ENCODE assay signal across 8 mouse cellular contexts in the genomic region with DNA sequence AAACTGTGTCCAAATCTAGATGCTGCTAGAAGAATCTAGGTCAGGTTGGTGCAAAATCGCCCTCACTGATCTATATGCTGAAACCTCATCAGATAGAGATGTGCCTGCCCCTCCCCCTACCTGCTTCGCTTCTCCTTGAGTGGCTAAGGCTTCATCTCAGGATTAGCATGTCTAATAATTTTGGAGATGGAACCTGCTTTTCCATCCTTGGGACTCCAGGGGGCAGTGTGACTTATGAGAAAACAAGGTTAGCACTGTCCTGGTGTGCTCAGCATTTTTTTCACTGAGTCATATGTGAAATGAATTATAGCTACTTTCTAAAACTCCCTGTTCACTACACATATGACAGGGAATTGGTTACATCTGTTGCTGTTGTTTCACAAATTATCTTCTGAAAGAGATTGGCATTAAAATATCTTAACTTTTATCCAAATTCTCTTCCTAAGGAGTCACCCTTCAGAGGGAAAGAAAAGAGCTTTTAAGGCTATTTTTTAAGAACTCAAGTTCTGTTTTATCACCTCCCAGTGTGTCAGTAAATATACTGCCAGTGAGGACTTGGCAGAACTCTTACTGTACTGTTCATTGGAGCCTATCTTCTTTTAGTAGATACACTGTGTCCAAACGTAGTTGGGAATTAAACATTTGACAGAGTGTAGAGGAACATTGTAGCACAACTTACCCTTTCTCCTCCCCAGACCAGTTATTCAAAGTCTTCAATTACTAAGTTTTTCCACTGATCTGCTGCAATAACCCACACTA.
DNase-seq lines count a peak whose midpoint lies in the region; ATAC-seq and TF ChIP-seq lines count a peak whose summit lies in the region.

No protein-coding gene starts in this region.

- no peak overlapping the region for H3K4me3 ChIP-seq in E14TG2a.4 (replicated peaks; ENCODE audit: low read length)
- no peak overlapping the region for H3K4me3 ChIP-seq in heart, embryonic 15.5 days
- H3K4me3 ChIP-seq in kidney, postnatal 0 days (replicated peaks; ENCODE audit: low read depth, low read length): no peak overlapping the region
- H3K4me3 ChIP-seq in limb, embryonic 14.5 days (replicated peaks; ENCODE audit: low read length): no peak overlapping the region

- H3K27me3 ChIP-seq in E14TG2a.4 (ENCODE audit: insufficient read depth, low read length): no peaks in the 10 kb centered on the region
- no peaks in the 10 kb centered on the region for H3K27me3 ChIP-seq in heart, embryonic 15.5 days
- H3K27me3 ChIP-seq in kidney, postnatal 0 days (ENCODE audit: insufficient read depth, low read length): no peaks in the 10 kb centered on the region
- no peaks in the 10 kb centered on the region for H3K27me3 ChIP-seq in limb, embryonic 14.5 days (ENCODE audit: control insufficient read depth, insufficient read depth, low read length)

- peak; percentile 51 to 85 for DNase-seq in adrenal gland, adult (ENCODE audit: inconsistent age in 2 of 2, low spot score in 1 of 2)
- peak; percentile 68 for DNase-seq in embryo, embryonic 11 days
- peak; percentile 67 for DNase-seq in kidney, postnatal 0 days (ENCODE audit: low spot score)
- peak; percentile 30 for DNase-seq in limb, embryonic 14.5 days (ENCODE audit: low spot score)
- DNase-seq in right cerebral cortex, adult 2 months (ENCODE audit: low spot score in 2 of 2): peak; percentile 65 to 66
- no peak for DNase-seq in B cell, adult 2 months

- WGBS in heart, embryonic 15.5 days: 31% methylated on average over 3 of the region's 3 CpGs
- WGBS in kidney, postnatal 0 days: 43% methylated on average over 3 of the region's 3 CpGs
- WGBS in limb, embryonic 14.5 days: 42% methylated on average over 3 of the region's 3 CpGs

- H3K4me2 ChIP-seq in heart, embryonic 15.5 days: no peak overlapping the region
- H3K4me2 ChIP-seq in kidney, postnatal 0 days (ENCODE audit: low read length): no peak overlapping the region
- H3K4me2 ChIP-seq in limb, embryonic 14.5 days (replicated peaks; ENCODE audit: low read depth, low read length, severe bottlenecking): no peak overlapping the region

- peak overlapping the region; percentile 20; the same call in 1 of the 2 replicates for H3K27ac ChIP-seq in heart, embryonic 15.5 days
- no peak overlapping the region for H3K27ac ChIP-seq in kidney, postnatal 0 days
- H3K27ac ChIP-seq in limb, embryonic 14.5 days (replicated peaks; ENCODE audit: low read depth, low read length): no peak overlapping the region

- H3K9ac ChIP-seq in heart, embryonic 15.5 days: no peak overlapping the region
- no peak overlapping the region for H3K9ac ChIP-seq in kidney, postnatal 0 days (ENCODE audit: low read depth, low read length)
- no peak overlapping the region for H3K9ac ChIP-seq in limb, embryonic 14.5 days (ENCODE audit: low read depth, low read length, severe bottlenecking)

- TF ChIP-seq POLR2A in limb, embryonic 14.5 days (IDR thresholded peaks at IDR 0.05; ENCODE audit: borderline replicate concordance, extremely low read depth, insufficient read depth, insufficient read length): no peak

- no peaks in the 10 kb centered on the region for H3K36me3 ChIP-seq in E14TG2a.4 (ENCODE audit: insufficient read depth, low read length)
- H3K36me3 ChIP-seq in heart, embryonic 15.5 days: no peaks in the 10 kb centered on the region
- no peaks in the 10 kb centered on the region for H3K36me3 ChIP-seq in kidney, postnatal 0 days (ENCODE audit: insufficient read depth, low read length)
- H3K36me3 ChIP-seq in limb, embryonic 14.5 days (ENCODE audit: control insufficient read depth, insufficient read depth, low read length): no peaks in the 10 kb centered on the region

- ATAC-seq in heart, embryonic 15.5 days (replicated peaks; ENCODE audit: insufficient number of reproducible peaks, insufficient read depth, low FRiP score, low read depth): 0 out of 2 replicates have a peak, but pooled peaks have one; percentile 50
- 0 out of 2 replicates have a peak, but pooled peaks have one; percentile 25 for ATAC-seq in kidney, postnatal 0 days (replicated peaks; ENCODE audit: low FRiP score, low read depth)
- ATAC-seq in limb, embryonic 14.5 days (ENCODE audit: low FRiP score, low read depth): no peak; the same call in 1 of the 2 replicates

- H3K9me3 ChIP-seq in E14TG2a.4 (ENCODE audit: low read length): no peaks in the 10 kb centered on the region
- H3K9me3 ChIP-seq in heart, embryonic 15.5 days (replicated peaks): no peaks in the 10 kb centered on the region
- no peaks in the 10 kb centered on the region for H3K9me3 ChIP-seq in kidney, postnatal 0 days (replicated peaks; ENCODE audit: low read length)
- H3K9me3 ChIP-seq in limb, embryonic 14.5 days (ENCODE audit: control insufficient read depth, low read length): no peaks in the 10 kb centered on the region

- TF ChIP-seq CTCF in E14TG2a.4 (conservative IDR thresholded peaks at IDR 0.05; ENCODE audit: low read length): peak; percentile 40
- peak; percentile 67 for TF ChIP-seq CTCF in kidney, postnatal 0 days (IDR thresholded peaks at IDR 0.05; ENCODE audit: low read depth)

- H3K4me1 ChIP-seq in E14TG2a.4 (replicated peaks; ENCODE audit: low read depth, low read length): no peaks in the 10 kb centered on the region
- 0 out of 2 replicates have a peak, but pooled peaks cover 3% of the 10 kb centered on the region for H3K4me1 ChIP-seq in heart, embryonic 15.5 days (replicated peaks)
- H3K4me1 ChIP-seq in kidney, postnatal 0 days (replicated peaks; ENCODE audit: insufficient read depth, low read length): no peaks in the 10 kb centered on the region
- no peaks in the 10 kb centered on the region for H3K4me1 ChIP-seq in limb, embryonic 14.5 days (ENCODE audit: control insufficient read depth, insufficient read depth, low read length)

Comparison
In these comparisons a context has a peak if more than half of its experiments do, and no peak if none do; other contexts are left out.
1. DNase-seq: peak in adrenal gland, adult (2 of 2), embryo, embryonic 11 days (single experiment), kidney, postnatal 0 days (single experiment), limb, embryonic 14.5 days (single experiment) and right cerebral cortex, adult 2 months (2 of 2); none in B cell, adult 2 months (0 of 2).